14 mouse cellular contexts compared by ENCODE assay signal in genomic region chr17:67011836-67012583, GRCm38 (mm10).
DNase-seq lines count a peak whose midpoint lies in the region; ATAC-seq and TF ChIP-seq lines count a peak whose summit lies in the region.
"Had no signal": no experiment of that assay in that cellular context is flagged by ENCODE, and none has a peak within 500 bp of the region (broad histone marks: within the 10 kb centered on the region; RNA-seq: fewer than 3 reads in every experiment).

No protein-coding gene starts in this region.

- H3K4me2 ChIP-seq in neural tube, embryonic 14.5 days (ENCODE audit: low read depth, low read length): no peak overlapping the region
- no peak overlapping the region for H3K4me2 ChIP-seq in neural tube, embryonic 15.5 days
- no peak overlapping the region for H3K4me2 ChIP-seq in stomach, postnatal 0 days (replicated peaks; ENCODE audit: low read depth)
- H3K4me2 ChIP-seq: midbrain, embryonic 13.5 days had no signal

- no peak overlapping the region for H3K4me3 ChIP-seq in neural tube, embryonic 14.5 days (ENCODE audit: low read depth, low read length)
- no peak overlapping the region for H3K4me3 ChIP-seq in neural tube, embryonic 15.5 days (replicated peaks)
- H3K4me3 ChIP-seq in stomach, postnatal 0 days (ENCODE audit: low read depth, low read length): no peak overlapping the region
- H3K4me3 ChIP-seq: midbrain, embryonic 13.5 days had no signal

- H3K9me3 ChIP-seq in neural tube, embryonic 14.5 days (ENCODE audit: control insufficient read depth, low read length): no peaks in the 10 kb centered on the region
- H3K9me3 ChIP-seq in neural tube, embryonic 15.5 days (replicated peaks): no peaks in the 10 kb centered on the region
- no peaks in the 10 kb centered on the region for H3K9me3 ChIP-seq in stomach, postnatal 0 days (ENCODE audit: control insufficient read depth, low read length)
- H3K9me3 ChIP-seq: midbrain, embryonic 13.5 days had no signal

- H3K9ac ChIP-seq in neural tube, embryonic 14.5 days (replicated peaks; ENCODE audit: low read depth, low read length): no peak overlapping the region
- no peak overlapping the region for H3K9ac ChIP-seq in neural tube, embryonic 15.5 days (replicated peaks)
- no peak overlapping the region for H3K9ac ChIP-seq in stomach, postnatal 0 days (ENCODE audit: low read length)
- H3K9ac ChIP-seq: midbrain, embryonic 13.5 days had no signal

- 0 out of 2 replicates have a peak overlapping the region, but pooled peaks have one; percentile 7 for H3K27ac ChIP-seq in neural tube, embryonic 14.5 days (ENCODE audit: low read depth, low read length)
- no peak overlapping the region for H3K27ac ChIP-seq in neural tube, embryonic 15.5 days (replicated peaks)
- no peak overlapping the region for H3K27ac ChIP-seq in stomach, postnatal 0 days (replicated peaks)
- H3K27ac ChIP-seq: midbrain, embryonic 13.5 days had no signal

- ATAC-seq in neural tube, embryonic 14.5 days (ENCODE audit: low read depth): peak; percentile 17; the same call in 1 of the 2 replicates
- no peak for ATAC-seq in neural tube, embryonic 15.5 days (ENCODE audit: low FRiP score)
- no peak for ATAC-seq in stomach, postnatal 0 days (ENCODE audit: low FRiP score, low TSS enrichment)
- ATAC-seq: intestine, postnatal 0 days; midbrain, embryonic 13.5 days had no signal

- no peaks in the 10 kb centered on the region for H3K36me3 ChIP-seq in neural tube, embryonic 14.5 days (ENCODE audit: control insufficient read depth, insufficient read depth, low read length)
- no peaks in the 10 kb centered on the region for H3K36me3 ChIP-seq in neural tube, embryonic 15.5 days
- no peaks in the 10 kb centered on the region for H3K36me3 ChIP-seq in stomach, postnatal 0 days (ENCODE audit: control insufficient read depth, insufficient read depth, low read length)
- H3K36me3 ChIP-seq: midbrain, embryonic 13.5 days had no signal

- no peaks in the 10 kb centered on the region for H3K4me1 ChIP-seq in neural tube, embryonic 14.5 days (ENCODE audit: control insufficient read depth, insufficient read depth, low read length)
- H3K4me1 ChIP-seq in neural tube, embryonic 15.5 days: peaks cover 10% of the 10 kb centered on the region; the same call in 1 of the 2 replicates
- H3K4me1 ChIP-seq in stomach, postnatal 0 days (replicated peaks; ENCODE audit: control insufficient read depth, insufficient read depth): no peaks in the 10 kb centered on the region

- TF ChIP-seq CTCF in stomach, postnatal 0 days (IDR thresholded peaks at IDR 0.05; ENCODE audit: low read depth): no peak

- peak; percentile 23 to 62 for DNase-seq in frontal cortex, postnatal 10 days (ENCODE audit: low spot score in 2 of 2)
- peak; percentile 23 to 93 for DNase-seq in left cerebral cortex, adult 8-10 months (ENCODE audit: low spot score in 2 of 2)
- DNase-seq in embryo, embryonic 10.5 days (ENCODE audit: low spot score): no peak
- DNase-seq in adrenal gland, postnatal 4 days (ENCODE audit: low spot score in 2 of 2): no peak
- DNase-seq in stomach, postnatal 0 days (ENCODE audit: low spot score): no peak
- DNase-seq: cerebellum, postnatal 36 days; heart, adult 18-20 months; heart, postnatal 4 days; lung, adult 2 months; thymus, postnatal 25 days had no signal

- H3K27me3 ChIP-seq in neural tube, embryonic 14.5 days (ENCODE audit: control insufficient read depth, insufficient read depth, low read length): no peaks in the 10 kb centered on the region
- no peaks in the 10 kb centered on the region for H3K27me3 ChIP-seq in neural tube, embryonic 15.5 days (replicated peaks)
- no peaks in the 10 kb centered on the region for H3K27me3 ChIP-seq in stomach, postnatal 0 days (ENCODE audit: control insufficient read depth, insufficient read depth, low read length)
- H3K27me3 ChIP-seq: midbrain, embryonic 13.5 days had no signal

- 78% methylated on average over 6 of the region's 6 CpGs for WGBS in neural tube, embryonic 14.5 days
- WGBS in neural tube, embryonic 15.5 days: 78% methylated on average over 6 of the region's 6 CpGs
- WGBS in stomach, postnatal 0 days: 88% methylated on average over 6 of the region's 6 CpGs

- no peak for TF ChIP-seq EP300 in stomach, postnatal 0 days (optimal IDR thresholded peaks at IDR 0.05)

Comparison
In these comparisons a context has a peak if more than half of its experiments do, and no peak if none do; other contexts are left out.
1. DNase-seq: peak in frontal cortex, postnatal 10 days (2 of 2) and left cerebral cortex, adult 8-10 months (2 of 2); none in embryo, embryonic 10.5 days (single experiment), adrenal gland, postnatal 4 days (0 of 2) and stomach, postnatal 0 days (single experiment).